14 mouse cellular contexts compared by ENCODE assay signal in genomic region chr2:23290991-23291390, GRCm38 (mm10). TPM values are rescaled to one million over a fixed set of nuclear protein-coding genes. Genes with fewer than 3 reads are reported as not detected.
DNase-seq lines count a peak whose midpoint lies in the region; ATAC-seq and TF ChIP-seq lines count a peak whose summit lies in the region.
"Not testable (repeated sequence)": the region's sequence is repeated elsewhere in the genome, so short reads cannot be mapped to it uniquely, and the experiment has no call there.
"Had no signal": no experiment of that assay in that cellular context is flagged by ENCODE, and none has a peak within 500 bp of the region (broad histone marks: within the 10 kb centered on the region; RNA-seq: fewer than 3 reads in every experiment).

No protein-coding gene starts in this region.

- not testable (repeated sequence) for TF ChIP-seq CTCF in lung, embryonic 14.5 days (IDR thresholded peaks at IDR 0.05; ENCODE audit: low read depth)

- not testable (repeated sequence) for H3K36me3 ChIP-seq in lung, embryonic 14.5 days (ENCODE audit: insufficient read depth)

- 47% methylated on average over 19 of the region's 19 CpGs for WGBS in lung, embryonic 14.5 days

- not testable (repeated sequence) for H3K27ac ChIP-seq in lung, embryonic 14.5 days (ENCODE audit: low read depth)

- not testable (repeated sequence) for H3K4me1 ChIP-seq in lung, embryonic 14.5 days (ENCODE audit: insufficient read depth)

- ATAC-seq in lung, embryonic 14.5 days (ENCODE audit: insufficient read depth), result not testable (repeated sequence)

- not testable (repeated sequence) for H3K4me2 ChIP-seq in lung, embryonic 14.5 days

- H3K9me3 ChIP-seq in lung, embryonic 14.5 days (ENCODE audit: low read depth, low read length), result not testable (repeated sequence)

- DNase-seq in 416B (ENCODE audit: low read depth), result peak; percentile 18
- DNase-seq in NIH3T3 (ENCODE audit: low read depth), result peak; percentile 64
- peak; percentile 23 for DNase-seq in c-Kit-positive CD71-negative TER-119-negative erythroid progenitor cells, embryonic 14.5 days (ENCODE audit: low read depth)
- DNase-seq in embryo, embryonic 11.5 days (ENCODE audit: low read depth, low spot score), result peak; percentile 20
- DNase-seq in heart, postnatal 10 days, result peak; percentile 15 to 43
- DNase-seq in kidney, postnatal 14 days, result peak; percentile 22
- peak; percentile 73 for DNase-seq in lung, embryonic 14.5 days
- DNase-seq in ovary, postnatal 36 days (ENCODE audit: low spot score), result peak; percentile 37

- not testable (repeated sequence) for H3K27me3 ChIP-seq in lung, embryonic 14.5 days (ENCODE audit: insufficient read depth, low read length)

- not testable (repeated sequence) for H3K9ac ChIP-seq in lung, embryonic 14.5 days

- H3K4me3 ChIP-seq in lung, embryonic 14.5 days (ENCODE audit: low read depth, low read length), result not testable (repeated sequence)

- intact Hi-C loops in heart, postnatal 10 days (cut with DNase I), result not testable (repeated sequence)

RNA-seq across cellular contexts. Expression of gene Nxph2, which starts 30.1 kb away (rescaled TPM):
- not detected for total RNA-seq in heart, postnatal 10 days (2021)
- not detected in 2 replicates for polyA plus RNA-seq in lung, embryonic 14.5 days (2014; fragmentation: Nextera tagmentation; extraction: Ambion mirVana)
- total RNA-seq: gastrocnemius, postnatal 25 days had no signal
- polyA plus RNA-seq: heart, postnatal 0 days; limb, embryonic 15.5 days; macrophage; midbrain, embryonic 12.5 days; thymus, adult 2 months had no signal

Comparison
In these comparisons a context has a peak if more than half of its experiments do, and no peak if none do; other contexts are left out.
1. DNase-seq: peak in every context shown above with its lines; median percentile 73 in lung, embryonic 14.5 days; 64 in NIH3T3; 37 in ovary, postnatal 36 days; 29 in heart, postnatal 10 days; 23 in c-Kit-positive CD71-negative TER-119-negative erythroid progenitor cells, embryonic 14.5 days; 22 in kidney, postnatal 14 days; 20 in embryo, embryonic 11.5 days; 18 in 416B.